Mouse (Mus musculus): ENCODE data around the gene Tmem53.
"Not testable (repeated sequence)": the region's sequence is repeated elsewhere in the genome, so short reads cannot be mapped to it uniquely, and the experiment has no call there.

Gene Tmem53

DNA sequence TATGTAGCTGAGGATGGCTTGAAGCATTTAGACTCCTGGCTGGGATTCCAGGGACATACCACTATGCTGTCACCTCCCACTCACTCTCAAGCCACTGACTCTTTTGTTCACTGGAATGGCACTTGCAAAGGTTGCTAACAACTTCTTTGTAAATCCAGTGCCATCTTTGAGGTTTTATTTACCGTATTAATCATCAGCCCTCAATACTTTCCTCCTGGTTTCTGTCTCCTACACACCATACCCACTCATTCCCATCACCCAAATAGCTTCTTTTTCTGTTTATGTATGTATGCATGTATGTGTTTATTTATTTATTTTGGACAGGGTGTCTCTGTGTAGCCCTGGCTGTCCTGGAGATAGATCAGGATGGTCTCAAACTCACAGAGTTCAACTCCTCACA is 769 bp upstream of the Tmem53 start:
- DNase-seq (ENCODE audit: low spot score): no peak

DNA sequence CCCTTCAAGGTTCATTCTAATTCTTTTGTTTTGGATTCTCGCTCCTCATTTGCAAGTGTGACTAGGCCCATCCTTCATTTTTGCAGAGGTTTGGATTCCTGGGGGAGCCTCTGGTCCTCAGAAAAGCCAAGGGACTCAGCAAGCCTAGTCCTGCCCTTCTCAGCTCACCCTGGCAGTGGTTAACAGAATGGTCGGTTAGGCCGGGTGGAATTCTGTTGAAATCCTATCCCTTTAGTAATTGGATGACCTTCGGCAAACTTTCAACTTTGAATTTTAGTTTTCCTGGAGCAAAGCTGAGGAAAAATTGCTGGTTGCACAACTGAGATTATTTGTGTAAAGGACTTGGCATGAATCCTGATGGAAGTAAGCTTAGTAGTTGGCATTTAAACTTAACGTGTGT is 600 bp downstream of the Tmem53 start:
- DNase-seq (ENCODE audit: low spot score): no peak

GRCm38 (mm10) chr4:117252755-117253154 is 1.0 kb downstream of the Tmem53 start:
- DNase-seq (ENCODE audit: low spot score): no peak

DNA sequence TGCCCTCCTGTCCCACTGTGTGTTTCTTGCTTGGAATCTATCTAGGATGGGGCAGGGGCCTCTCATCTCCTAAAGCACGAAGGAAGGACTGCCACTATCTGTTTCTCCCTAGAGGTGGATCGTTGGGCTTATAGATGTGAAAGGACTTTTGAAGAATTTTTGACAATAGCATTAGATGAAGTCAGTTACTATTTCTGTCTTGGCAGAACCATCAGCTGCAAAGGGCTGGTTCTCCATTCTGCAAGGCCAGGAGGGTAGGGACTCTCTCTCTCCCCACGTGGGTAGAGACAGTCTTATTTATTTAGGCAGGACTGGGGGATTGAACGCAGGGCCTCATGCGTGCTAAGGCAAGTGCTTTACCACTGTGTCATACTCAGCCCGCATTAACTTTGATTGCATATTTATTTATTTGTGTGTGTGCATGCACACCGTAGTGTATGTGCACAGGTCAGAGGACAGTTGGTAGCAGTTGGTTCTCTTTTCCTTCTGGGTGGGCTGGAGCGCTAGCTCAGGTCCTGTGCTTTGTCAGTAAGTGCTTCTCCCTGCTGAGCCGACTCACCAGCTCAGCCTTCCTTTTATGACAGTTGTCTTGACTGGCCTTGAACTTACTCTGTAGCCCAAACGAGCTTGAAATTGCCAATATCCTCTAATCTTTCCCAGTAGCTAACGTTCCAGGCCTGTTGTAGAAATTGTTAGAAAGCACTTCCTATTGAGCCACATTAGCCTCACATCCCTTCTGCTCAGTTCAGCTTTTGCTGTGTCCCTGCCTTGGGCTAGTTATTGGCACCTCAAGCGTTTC is 1.7 kb downstream of the Tmem53 start:
- no peak for DNase-seq (ENCODE audit: low spot score)

DNA sequence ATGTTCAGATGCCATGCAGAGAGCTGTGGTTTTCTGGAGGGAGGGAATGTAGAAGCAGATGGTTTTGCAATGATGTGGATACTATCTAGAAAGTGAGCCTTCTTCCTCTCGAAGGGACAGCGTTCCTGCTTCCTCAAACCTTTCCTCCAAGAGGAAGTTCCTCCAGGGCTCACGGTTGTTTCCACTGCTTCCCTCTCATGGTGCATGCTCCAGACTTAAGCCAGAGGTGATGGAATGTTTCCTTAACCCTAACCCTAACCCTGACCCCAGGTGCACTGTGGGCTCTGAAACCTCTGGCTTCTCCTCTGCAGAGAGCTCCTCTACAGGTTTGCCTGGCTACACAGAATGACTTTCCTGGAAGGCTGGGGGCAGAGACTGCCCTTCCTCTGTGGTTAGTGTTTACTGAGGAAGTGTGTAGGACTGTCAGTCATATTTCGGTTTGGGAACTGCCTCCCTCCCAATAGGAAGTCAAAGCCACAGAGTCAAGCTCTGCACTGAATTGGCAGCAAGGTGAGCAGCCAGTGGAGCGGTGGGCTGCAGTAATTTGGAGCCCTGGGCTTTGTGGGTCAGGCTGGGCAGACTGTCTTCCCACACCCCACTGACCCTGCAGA is 2.4 kb downstream of the Tmem53 start:
- DNase-seq (ENCODE audit: low spot score): no peak

DNA sequence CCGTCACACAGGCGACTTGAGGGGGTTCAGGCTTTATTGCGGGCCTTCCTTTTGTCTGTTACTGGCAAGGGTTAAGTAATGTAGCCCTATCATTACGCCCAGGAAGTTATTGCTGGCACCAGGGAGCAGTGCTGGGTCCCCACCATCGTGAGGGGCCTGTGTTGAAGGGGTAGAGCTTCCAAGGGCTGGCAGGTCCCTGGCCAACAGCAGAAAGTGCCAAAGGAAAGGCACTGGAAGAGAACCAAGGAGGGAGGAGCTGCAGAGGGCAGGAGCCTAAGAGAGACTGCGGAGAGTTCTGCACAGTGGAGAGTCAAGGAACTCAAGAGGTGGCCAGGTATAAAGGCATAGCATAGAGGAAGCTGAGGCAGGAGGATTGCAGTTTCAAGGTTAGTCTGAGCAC is 2.9 kb downstream of the Tmem53 start:
- no peak for DNase-seq (ENCODE audit: low spot score)

DNA sequence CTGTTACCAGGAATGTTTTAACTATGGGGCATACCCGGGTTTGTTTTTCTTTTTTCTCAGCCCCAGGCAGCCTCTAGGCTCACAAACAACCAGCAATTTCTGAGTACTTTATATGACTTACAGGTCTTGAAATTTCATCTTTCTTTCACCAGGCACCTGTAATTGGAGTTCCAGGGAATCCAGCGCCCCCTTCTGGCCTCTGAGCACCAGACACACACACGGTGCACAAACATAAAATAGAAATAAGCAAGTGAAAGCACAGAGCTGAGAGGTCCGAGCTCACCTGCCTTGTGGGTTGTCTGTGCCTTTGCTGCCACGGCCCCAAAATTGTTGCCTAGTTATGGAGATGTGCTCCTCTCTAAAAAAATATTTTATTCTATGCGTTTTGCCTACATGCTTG is 8.2 kb downstream of the Tmem53 start:
- DNase-seq (ENCODE audit: low spot score): not testable (repeated sequence)

DNA sequence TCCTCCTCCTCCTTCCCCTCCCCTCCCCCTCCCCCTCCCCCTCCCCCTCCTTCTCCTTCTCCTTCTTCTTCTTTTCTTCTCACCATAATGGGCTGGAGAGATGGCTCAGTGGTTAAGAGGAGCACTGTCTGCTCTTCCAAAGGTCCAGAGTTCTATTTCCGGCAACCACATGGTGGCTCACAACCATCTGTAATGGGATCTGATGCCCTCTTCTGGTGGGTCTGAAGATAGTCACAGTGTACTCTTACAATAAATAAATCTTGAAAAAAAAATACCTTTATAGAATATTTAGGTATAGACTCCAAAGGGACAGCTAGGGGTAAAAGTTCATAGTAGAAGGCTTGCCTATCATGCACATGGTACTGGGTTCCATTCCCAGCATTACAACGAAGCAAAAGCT is 9.5 kb downstream of the Tmem53 start:
- no peak for DNase-seq (ENCODE audit: low spot score)

- no peak for DNase-seq (ENCODE audit: low spot score)
Measured at GRCm38 (mm10) chr4:117262101-117262913, 10.6 kb downstream of the Tmem53 start.

DNA sequence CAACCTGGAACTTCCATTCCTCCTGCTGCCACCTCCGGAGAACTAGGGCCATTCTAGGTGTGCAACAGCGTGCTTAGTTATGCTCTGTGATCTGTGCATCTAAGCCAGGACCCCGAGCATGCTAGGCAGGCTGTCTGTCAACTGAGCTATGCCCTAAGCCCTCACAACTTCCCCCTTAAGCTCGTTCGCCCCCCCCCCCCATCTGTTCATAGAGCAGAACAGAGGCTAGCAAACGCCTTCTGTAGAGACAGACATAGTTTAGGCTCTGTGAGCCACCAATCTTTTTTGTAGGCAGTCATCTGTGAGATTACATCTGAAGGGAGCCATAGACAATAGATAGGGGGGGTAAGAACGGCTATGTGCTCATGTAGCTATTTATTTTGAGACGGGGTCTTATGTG is 11.2 kb downstream of the Tmem53 start:
- DNase-seq (ENCODE audit: low spot score): no peak

- peak; percentile 92 for DNase-seq (ENCODE audit: low spot score)
Measured at GRCm38 (mm10) chr4:117267284-117267683, 15.5 kb downstream of the Tmem53 start.

- no peak for DNase-seq (ENCODE audit: low spot score)
Measured at GRCm38 (mm10) chr4:117267831-117268437, 16.2 kb downstream of the Tmem53 start.

DNA sequence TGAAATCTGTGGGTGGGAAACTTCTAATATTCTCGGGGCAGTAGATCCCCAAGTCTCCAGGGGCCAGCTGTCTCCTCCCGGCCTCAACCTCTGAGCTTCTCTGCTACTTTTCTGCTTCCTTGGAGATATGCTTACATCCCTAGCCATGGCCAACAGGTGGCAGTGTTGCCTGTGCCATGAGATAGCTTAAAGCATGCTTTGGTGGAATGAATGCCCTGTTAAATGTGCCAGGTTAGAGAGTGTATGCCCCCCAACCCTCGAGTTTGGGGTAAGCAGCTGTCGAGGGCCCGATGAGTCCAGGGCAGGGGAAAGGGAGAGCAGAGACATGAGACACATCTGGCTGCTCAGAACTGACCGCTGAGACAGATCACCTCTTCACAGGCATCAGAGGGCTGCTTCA is 18.5 kb downstream of the Tmem53 start:
- DNase-seq (ENCODE audit: low spot score): peak; percentile 92

DNA sequence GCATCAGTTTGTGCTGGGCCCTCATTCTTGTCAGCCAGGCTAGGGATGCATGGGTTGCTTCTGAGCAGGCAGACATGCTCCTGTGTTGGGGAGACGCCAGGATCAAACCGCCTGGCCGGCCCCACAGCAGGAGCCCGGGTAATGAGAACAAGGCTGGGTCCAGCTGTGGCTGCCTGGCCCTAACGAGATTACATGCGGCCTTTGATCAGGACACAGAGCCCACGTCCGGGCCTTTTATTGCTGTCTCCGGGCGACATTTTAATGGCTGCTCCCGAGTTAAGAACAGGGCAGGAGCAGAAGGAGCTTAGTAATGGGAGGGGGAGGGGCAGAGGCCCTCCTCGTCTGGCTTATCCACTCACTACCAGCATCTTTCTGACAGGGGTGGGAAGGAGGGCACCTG is 20.7 kb downstream of the Tmem53 start:
- DNase-seq (ENCODE audit: low spot score): peak; percentile 72

DNA sequence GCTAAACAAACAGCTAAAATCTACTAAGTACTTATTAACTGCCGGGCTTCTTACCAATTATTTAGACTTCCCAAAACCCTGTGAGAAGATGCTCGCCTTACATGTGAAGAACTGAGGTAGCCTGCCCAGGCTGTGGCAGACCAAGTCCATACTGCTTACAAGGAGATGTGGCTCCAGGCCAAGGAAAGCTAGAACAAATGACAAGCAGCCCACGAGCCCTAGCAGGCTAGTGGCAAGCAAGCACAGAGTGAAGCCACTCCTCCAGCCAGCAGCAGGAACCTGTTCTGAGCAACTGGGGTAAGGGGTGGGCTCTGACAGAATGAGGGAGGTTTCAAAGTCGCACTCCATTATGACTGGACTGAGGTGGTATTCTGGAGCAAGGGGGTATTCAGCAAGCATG is 23.0 kb downstream of the Tmem53 start:
- no peak for DNase-seq (ENCODE audit: low spot score)

DNA sequence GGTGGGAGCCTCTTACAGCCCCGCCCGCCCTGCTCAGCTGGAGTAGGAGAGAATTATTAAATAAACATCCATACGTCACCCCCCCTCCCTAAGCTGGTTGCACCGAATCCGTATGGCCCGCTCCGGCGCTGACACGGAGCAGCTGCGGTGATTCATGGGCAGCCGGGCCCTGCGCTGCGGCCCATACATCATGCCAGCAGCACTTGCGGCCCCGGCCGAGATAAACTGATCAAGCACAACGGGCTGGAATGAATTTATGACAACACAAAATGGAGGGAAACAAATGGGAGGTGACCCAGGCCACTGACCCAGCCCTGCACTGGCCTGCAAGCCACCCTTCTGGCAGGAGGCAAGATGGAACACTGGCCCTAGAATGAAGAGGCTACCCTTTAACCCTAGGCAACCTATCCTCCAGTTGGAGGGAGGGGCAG is 24.5 kb downstream of the Tmem53 start:
- DNase-seq (ENCODE audit: low spot score): peak; percentile 41

DNA sequence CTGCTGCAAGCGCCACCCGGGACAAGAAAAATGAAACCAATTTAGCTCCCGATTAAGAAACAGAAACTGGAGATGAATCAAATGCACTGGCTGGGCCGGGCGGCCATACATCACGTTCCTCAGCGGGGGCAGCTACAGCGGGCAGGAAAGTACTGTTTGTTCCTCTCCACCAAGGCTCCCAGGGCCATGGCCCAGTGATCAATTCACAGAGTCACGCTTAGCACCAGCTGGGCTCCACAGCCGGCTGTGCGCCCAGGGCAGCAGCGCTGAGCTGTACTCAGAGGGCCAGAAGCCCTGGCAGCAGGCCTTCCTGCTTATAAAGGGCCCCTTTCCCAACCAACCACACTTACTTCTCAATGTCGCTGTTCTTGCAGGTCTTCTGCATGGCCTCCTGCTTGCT is 25.3 kb downstream of the Tmem53 start:
- no peak for DNase-seq (ENCODE audit: low spot score)

DNA sequence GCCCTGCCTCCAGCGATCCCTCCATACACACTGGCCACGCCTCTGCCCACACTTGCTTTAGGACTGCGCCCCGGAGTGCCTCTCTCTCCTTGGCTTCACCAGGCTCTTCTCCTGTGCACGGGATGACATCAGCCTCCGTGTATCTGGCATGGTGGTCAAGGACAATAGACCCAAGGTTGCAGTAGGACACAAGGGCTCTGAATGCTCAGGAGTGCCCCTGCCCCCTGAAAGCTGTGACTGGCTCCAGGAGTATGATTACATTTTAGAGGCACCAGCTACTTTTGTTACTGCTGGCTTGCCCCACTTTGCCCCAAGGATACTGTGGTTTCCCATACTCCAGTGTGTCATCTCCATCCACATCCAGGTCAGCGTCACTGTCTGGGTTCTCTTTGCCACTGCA is 25.9 kb downstream of the Tmem53 start:
- DNase-seq (ENCODE audit: low spot score): no peak

DNA sequence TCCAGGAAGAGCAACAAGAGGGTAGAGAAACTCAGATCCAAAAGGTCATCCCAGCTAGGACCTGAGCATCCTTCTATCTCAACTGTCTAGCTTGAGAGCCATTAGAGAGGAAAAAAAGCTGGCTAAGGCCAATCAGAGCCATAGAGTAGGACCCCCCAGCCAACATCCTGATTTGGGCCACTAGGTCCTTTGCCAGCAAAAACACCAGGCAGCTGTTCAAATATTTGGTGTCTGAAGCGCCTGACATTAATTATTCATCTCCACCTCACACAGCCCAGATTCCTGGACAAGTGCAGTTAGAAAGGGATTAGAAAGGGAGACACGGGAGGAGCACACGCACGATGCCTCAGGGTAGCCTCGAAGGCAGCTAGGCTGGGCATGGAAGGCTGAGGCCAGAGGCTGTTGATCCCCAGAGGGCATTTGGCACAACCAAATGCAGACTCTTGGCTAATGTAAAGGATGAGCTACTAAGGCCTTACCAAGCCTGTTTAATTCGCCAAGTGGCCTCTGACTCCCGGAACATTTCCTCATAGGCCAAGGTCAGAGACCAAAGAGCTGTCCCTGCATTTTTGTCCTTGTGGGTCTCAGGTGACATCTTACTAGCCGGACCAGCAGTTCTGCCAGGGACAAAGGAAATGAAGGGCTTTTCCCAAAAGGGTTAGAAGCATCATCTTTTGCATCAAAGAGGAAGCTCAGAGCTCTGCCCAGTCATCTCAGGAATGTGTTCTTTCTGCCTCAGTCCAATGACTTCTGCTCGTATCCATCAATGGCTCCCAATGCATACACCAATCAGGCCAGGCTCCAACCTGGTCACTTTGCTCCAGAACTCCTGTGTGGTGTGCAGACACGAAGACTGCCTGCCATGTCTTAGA is 26.9 kb downstream of the Tmem53 start:
- no peak for DNase-seq (ENCODE audit: low spot score)

- no peak for DNase-seq (ENCODE audit: low spot score)
Measured at GRCm38 (mm10) chr4:117279253-117279642, 27.5 kb downstream of the Tmem53 start.

- DNase-seq (ENCODE audit: low spot score): no peak
Measured at GRCm38 (mm10) chr4:117280397-117280930, 28.7 kb downstream of the Tmem53 start.
